Mouse (Mus musculus) effector memory CD4-positive, alpha-beta T cell, adult 5 months (primary cell): ENCODE results near the gene Morf4l1. TPM values are rescaled to one million over a fixed set of nuclear protein-coding genes. Genes with fewer than 3 reads are reported as not detected.

Source experiments
- polyA plus RNA-seq: library from polyadenylated mRNA; unstranded; fragments of 100-300 nt; shearing (Covaris generic); gene quantifications from one replicate; pipeline ENCODE4 v1.2.1, GENCODE M21; 2017

The Morf4l1 gene
- polyA plus RNA-seq, result 372 TPM

DNA sequence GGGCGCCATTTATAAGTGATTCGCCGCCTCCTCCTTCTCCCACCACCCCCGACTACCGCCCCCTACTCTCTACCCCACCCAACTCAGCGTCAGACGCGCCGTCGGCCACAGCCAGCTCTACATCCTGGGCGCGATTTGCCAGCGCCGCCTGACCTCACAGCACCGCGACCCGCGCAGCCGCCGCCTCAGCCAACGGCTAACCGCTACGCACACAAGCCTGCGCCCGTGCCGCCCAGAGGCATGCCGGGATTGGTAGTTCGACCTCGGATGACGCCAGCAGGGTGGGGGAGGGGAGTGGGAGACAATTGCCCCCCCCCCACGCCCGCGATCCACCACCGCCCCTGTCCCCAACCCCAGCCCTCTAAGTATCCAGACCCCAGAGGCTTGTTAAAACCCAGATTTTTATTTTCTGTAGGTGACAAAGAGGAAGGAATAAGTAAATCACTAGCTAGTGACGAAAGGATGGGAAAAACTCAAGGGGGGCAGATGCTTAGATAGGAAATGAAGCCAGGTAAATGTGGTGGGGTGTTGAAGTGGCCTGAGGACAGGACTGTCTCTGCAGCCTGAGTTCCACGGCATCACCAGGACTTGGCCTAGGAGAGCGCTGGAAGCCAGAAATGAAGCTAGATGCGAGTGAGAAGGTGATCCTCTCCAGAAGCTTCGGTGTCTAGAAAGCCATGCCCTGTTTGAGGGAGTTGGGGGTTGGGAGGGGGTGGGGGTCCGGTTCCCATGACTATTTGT lies at the start of gene Morf4l1:
Gene Morf4l1, minus strand, starts transcription at position 208 of the 741 bp plus-strand sequence.

DNA sequence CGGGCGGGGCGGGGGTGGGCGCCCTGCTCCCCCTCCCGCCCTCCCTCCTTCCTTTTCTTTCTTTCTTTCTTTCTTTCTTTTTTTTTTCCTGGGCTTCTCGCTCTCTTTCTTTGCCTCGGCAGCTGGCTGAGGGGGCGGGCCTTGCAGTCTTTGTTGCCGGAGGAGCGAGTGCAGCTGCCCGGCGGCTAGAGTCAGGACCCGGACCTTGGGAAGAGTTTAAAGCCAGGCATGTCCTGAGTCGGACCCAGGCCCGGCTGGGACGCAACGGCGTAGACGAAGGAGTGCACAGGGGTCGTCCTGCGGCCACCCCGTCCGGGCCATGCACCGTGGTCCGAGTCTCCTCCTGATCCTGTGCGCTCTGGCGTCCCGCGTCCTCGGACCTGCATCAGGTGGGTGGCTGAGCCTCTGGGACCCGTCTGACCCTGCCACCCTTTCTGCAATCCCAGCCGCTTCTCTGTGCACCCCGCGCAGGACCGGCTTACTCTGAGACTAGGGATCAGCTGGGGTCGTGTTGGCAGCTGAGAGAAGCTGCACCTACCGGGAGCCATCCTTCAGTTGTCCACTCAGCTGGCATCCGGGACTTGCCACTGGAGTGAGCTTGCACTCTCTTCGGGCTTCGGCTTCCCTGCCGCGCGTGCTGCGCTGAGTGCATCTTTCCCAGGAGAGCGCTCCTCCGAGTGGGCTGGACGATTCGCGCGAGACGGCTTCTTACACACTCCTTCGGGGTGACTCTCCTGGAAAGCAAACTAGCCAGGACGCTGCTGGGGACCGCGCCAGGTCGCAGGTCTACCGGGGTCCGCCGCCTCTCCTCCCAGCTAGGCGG lies 48.6 kb upstream of the Morf4l1 start, which contains the start of gene Adamts7:
Gene Adamts7, plus strand, starts transcription at position 144 of the 823 bp plus-strand sequence.

DNA sequence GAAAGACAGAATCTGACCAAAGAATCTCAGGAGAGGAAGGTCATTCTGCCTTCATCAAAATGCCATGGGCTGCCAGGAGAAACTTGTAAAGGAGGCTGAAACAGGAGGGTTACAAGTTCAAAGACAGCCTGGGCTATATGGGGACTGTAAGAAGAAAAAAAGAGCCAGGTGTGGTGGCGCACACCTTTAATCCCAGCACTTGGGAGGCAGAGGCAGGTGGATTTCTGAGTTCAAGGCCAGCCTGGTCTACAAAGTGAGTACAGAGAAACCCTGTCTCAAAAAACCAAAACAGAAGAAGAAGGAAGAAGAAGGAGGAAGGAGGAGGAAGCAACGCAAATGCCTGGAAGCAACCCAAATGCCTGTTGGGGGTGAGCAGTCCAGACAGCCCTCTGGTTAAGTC lies 60.7 kb downstream of the Morf4l1 start, which contains the start of gene Ctsh:
Gene Ctsh, plus strand, starts transcription at position 301 of the 400 bp plus-strand sequence.

Other genes with a start within 250 kb of the Morf4l1 start
- gene Rasgrf1, start 204.9 kb downstream of the Morf4l1 start, polyA plus RNA-seq, result 3.9 TPM
- 1.3 TPM for gene Ctsh, start 60.6 kb downstream of the Morf4l1 start, polyA plus RNA-seq
- gene Adamts7, start 48.3 kb upstream of the Morf4l1 start, polyA plus RNA-seq, result not detected
- 39.8 TPM for gene Tbc1d2b, start 156.0 kb upstream of the Morf4l1 start, polyA plus RNA-seq